Mouse (Mus musculus) forebrain, embryonic 12.5 days (tissue): ENCODE results near the gene Myo9a. TPM values are rescaled to one million over a fixed set of nuclear protein-coding genes. Genes with fewer than 3 reads are reported as not detected.

ENCODE experiments used
- ATAC-seq: fragments of 200-750 bp; cut with Nextera tagmentation; 2 replicates; pipeline ENCODE4 v1.8.0; 2017; ENCODE audit warnings: moderate TSS enrichment; ENCODE audit not compliant: low FRiP score
- H3K27ac ChIP-seq: fragments of 300-500 bp; sonication (generic); 2 replicates; pipeline ENCODE4 v1.5.1; 2016; ENCODE audit warnings: mild to moderate bottlenecking
- H3K27me3 ChIP-seq: fragments of 300-500 bp; sonication (generic); 2 replicates; pipeline ENCODE4 v1.6.1; 2016; ENCODE audit warnings: mild to moderate bottlenecking
- H3K36me3 ChIP-seq: fragments of 300-500 bp; sonication (generic); replicated peaks from 2 replicates; pipeline ENCODE4 v1.6.1; 2016; ENCODE audit warnings: mild to moderate bottlenecking
- H3K4me1 ChIP-seq: fragments of 300-500 bp; sonication (generic); 2 replicates; pipeline ENCODE4 v1.6.1; 2016
- H3K4me2 ChIP-seq: fragments of 300-500 bp; sonication (generic); 2 replicates; pipeline ENCODE4 v1.6.1; 2016; ENCODE audit warnings: mild to moderate bottlenecking, moderate library complexity
- H3K4me3 ChIP-seq: fragments of 300-500 bp; sonication (generic); replicated peaks from 2 replicates; pipeline ENCODE4 v1.5.1; 2016; ENCODE audit warnings: mild to moderate bottlenecking
- H3K9ac ChIP-seq: fragments of 300-500 bp; sonication (generic); 2 replicates; pipeline ENCODE4 v1.6.1; 2016; ENCODE audit warnings: mild to moderate bottlenecking
- H3K9me3 ChIP-seq: fragments of 300-500 bp; sonication (generic); 2 replicates; pipeline ENCODE4 v1.6.1; 2016
- WGBS: fragments of 180-500 bp; shearing (Covaris S2); methylation state at CpG from one replicate; pipeline ENCODE4 v1.1.7; 2016; 5-methylcytosine and 5-hydroxymethylcytosine counted together
- polyA plus RNA-seq: library from polyadenylated mRNA; unstranded; fragments of >200 nt; fragmentation: Nextera tagmentation; extraction: Ambion mirVana; gene quantifications from 2 replicates; pipeline ENCODE4 v1.2.1, GENCODE M21; 2016

Gene Myo9a
- polyA plus RNA-seq, 1 experiment from 2014 or later: 22.7 TPM

DNA sequence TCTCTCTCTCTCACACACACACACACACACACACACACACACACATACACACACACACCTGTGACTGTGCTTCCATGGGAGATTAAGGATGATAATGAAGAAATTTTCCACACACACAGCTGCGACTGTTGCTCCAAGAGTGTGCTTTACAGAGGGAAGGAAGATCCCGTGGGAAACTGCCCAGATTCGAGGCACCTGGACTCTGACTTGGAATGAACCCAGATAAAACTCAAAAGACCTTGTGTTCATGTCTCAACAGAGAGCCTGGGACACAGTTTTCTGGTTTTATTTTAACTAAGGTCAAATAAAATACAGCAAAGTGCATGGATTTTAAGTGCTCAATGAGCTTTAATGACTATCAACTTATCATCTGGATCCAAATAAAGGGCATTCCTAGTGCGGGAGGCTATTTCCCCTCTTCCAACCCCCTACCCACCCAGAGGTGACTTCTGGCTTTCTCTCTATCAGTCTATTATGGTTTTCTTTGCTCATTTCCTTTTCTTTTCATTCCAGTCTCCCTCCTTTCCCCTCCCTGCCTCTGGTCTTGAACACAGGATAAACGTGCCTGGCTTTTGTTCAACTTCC is 191.9 kb downstream of the Myo9a start:
- Histone ChIP-seq H3K9me3 (no peaks in the 10 kb centered on the region), H3K4me1 (no peaks in the 10 kb centered on the region), H3K36me3 (no peaks in the 10 kb centered on the region), H3K4me3 (no peak overlapping the region), H3K27ac (no peak overlapping the region), H3K9ac (no peak overlapping the region), H3K4me2 (no peak overlapping the region), H3K27me3 (no peaks in the 10 kb centered on the region)
- ATAC-seq: no peak
- 67% methylated on average over 5 of the region's 5 CpGs for WGBS

DNA sequence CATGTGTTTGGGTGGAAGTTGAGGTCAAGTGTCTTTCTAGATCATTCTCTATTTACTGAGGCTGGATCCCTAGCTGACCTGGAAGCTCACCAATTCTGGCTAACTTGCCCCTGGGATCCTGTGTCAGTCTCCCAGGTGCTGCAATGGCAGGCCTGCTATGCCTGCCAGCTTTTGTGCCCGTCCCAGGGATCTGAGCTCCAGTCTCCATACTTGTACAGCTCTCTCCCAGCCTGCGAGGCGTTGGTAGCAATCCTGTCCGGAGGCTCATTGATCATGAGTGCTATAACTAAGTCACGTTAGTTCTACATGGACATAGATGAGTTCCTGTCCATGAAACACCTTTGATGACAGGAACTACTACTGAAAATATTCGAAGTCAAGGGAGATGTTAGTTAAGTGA is 193.1 kb downstream of the Myo9a start:
- no peak for ATAC-seq
- H3K4me2 ChIP-seq: no peak overlapping the region
- H3K9me3 ChIP-seq: no peaks in the 10 kb centered on the region
- H3K9ac ChIP-seq: no peak overlapping the region
- H3K27ac ChIP-seq: no peak overlapping the region
- no peaks in the 10 kb centered on the region for H3K27me3 ChIP-seq
- H3K4me1 ChIP-seq: no peaks in the 10 kb centered on the region
- H3K36me3 ChIP-seq: no peaks in the 10 kb centered on the region
- no peak overlapping the region for H3K4me3 ChIP-seq
- 89% methylated on average over 6 of the region's 6 CpGs for WGBS

- Histone ChIP-seq H3K4me2 (no peak overlapping the region), H3K4me3 (no peak overlapping the region), H3K27me3 (no peaks in the 10 kb centered on the region), H3K27ac (no peak overlapping the region), H3K36me3 (no peaks in the 10 kb centered on the region), H3K4me1 (no peaks in the 10 kb centered on the region), H3K9ac (no peak overlapping the region), H3K9me3 (no peaks in the 10 kb centered on the region)
- WGBS: 81% methylated on average over 3 of the region's 3 CpGs
- no peak for ATAC-seq
Observed at GRCm38 (mm10) chr9:59945241-59945640, 194.5 kb downstream of the Myo9a start.

DNA sequence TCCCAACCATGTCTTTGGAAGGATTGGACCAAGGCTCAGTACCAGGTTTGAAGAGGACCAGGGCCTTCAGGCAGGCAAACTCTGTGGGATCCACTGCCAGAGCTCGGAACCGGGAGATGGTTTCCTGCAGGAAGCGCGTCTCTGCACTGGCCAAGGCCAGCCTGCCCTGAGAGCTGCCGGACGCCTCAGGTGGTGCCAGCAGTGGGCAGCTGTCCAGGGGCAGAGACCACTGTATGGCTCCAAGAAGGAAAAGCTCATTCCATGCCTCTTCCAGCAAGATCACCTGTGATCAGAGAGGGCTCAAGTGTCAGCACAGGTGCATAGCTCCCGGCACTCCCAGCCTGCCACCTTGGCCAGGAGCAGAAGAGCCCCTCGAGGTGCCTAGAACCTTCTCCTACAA is 196.6 kb downstream of the Myo9a start:
- Histone ChIP-seq H3K36me3 (no peaks in the 10 kb centered on the region), H3K9ac (no peak overlapping the region), H3K27me3 (no peaks in the 10 kb centered on the region), H3K9me3 (no peaks in the 10 kb centered on the region), H3K4me3 (no peak overlapping the region), H3K4me2 (no peak overlapping the region), H3K27ac (no peak overlapping the region), H3K4me1 (no peaks in the 10 kb centered on the region)
- no peak for ATAC-seq
- 91% methylated on average over 8 of the region's 8 CpGs for WGBS

- Histone ChIP-seq H3K4me3 (no peak overlapping the region), H3K27ac (no peak overlapping the region), H3K27me3 (no peaks in the 10 kb centered on the region), H3K36me3 (no peaks in the 10 kb centered on the region), H3K4me1 (0 out of 2 replicates have a peak, but pooled peaks cover 4% of the 10 kb centered on the region), H3K9me3 (no peaks in the 10 kb centered on the region), H3K4me2 (no peak overlapping the region), H3K9ac (no peak overlapping the region)
- 84% methylated on average over 8 of the region's 8 CpGs for WGBS
- no peak for ATAC-seq
Observed at GRCm38 (mm10) chr9:59948226-59948625, 197.5 kb downstream of the Myo9a start.

DNA sequence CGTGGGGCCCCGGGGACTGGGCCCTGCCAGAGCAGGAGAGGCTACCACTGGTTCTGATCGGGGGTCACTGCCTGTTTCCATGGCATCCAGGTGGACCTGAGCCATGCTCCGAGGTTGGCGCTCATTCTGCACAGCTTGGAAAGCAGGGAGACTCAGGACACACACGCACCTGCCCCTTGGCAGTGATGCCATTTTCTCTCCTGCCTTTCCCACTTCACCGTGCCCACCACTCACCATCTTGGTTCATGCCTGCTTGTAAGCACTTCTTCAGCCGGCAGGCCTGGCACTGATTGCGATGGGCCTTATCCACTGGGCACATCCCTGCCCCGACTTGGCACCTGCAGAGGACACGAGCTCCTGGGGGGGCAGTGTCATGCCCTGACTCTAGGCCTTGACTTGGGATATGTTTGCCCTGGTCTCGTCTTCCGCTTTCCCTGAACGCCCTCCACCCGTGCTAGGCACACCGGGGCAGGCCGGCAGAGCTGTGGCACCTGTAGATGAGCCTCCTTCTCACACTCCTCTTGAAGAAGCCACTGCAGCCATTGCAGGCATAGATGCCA is 198.1 kb downstream of the Myo9a start:
- Histone ChIP-seq H3K4me3 (no peak overlapping the region), H3K9ac (no peak overlapping the region), H3K9me3 (no peaks in the 10 kb centered on the region), H3K36me3 (no peaks in the 10 kb centered on the region), H3K27me3 (no peaks in the 10 kb centered on the region), H3K4me1 (0 out of 2 replicates have a peak, but pooled peaks cover 4% of the 10 kb centered on the region), H3K4me2 (no peak overlapping the region), H3K27ac (no peak overlapping the region)
- no peak for ATAC-seq
- WGBS: 90% methylated on average over 17 of the region's 17 CpGs

DNA sequence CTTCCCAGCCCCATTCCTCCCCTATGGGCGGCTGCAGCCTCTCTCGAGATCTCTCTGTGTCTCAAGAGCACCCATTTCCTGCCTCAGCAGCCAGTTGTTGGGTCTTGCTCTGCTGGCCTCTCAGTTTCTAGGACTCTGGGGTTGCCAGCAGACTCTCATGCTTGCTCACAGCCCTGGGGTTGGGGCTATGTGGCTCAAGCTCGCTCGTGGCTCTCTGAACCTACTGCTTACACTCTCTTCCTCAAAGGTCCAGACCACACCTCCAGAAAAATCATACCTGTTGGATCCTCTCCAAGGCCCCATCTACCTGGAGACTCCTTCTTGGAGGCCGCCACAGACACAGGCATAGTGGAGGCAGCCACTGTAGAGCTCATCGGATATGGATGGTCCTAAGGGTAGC is 198.8 kb downstream of the Myo9a start:
- H3K9ac ChIP-seq: no peak overlapping the region
- H3K4me3 ChIP-seq: no peak overlapping the region
- 0 out of 2 replicates have a peak, but pooled peaks cover 4% of the 10 kb centered on the region for H3K4me1 ChIP-seq
- no peak overlapping the region for H3K27ac ChIP-seq
- 89% methylated on average over 6 of the region's 6 CpGs for WGBS
- no peaks in the 10 kb centered on the region for H3K27me3 ChIP-seq
- H3K36me3 ChIP-seq: no peaks in the 10 kb centered on the region
- no peak for ATAC-seq
- no peaks in the 10 kb centered on the region for H3K9me3 ChIP-seq
- no peak overlapping the region for H3K4me2 ChIP-seq

DNA sequence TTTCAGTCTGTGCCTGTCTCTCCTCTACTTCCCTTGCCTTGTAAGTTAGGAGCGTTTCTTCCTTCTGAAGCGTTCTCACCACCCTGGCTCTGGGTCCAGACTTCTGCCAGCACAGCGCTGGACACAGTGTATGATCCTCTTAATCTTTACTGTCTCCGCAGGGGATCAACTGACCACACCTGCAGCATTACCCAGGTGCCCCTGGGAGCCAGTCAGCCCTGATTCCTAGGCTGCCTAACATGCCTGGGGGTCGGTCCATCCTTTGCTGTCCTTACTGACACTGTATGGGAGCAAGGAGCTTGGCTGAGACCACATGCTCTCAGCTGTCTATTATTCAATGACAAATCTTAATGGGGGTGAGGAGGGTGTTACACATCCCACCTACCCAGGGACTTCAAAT is 199.3 kb downstream of the Myo9a start:
- Histone ChIP-seq H3K4me2 (no peak overlapping the region), H3K4me3 (no peak overlapping the region), H3K36me3 (no peaks in the 10 kb centered on the region), H3K9me3 (no peaks in the 10 kb centered on the region), H3K4me1 (0 out of 2 replicates have a peak, but pooled peaks cover 4% of the 10 kb centered on the region), H3K27me3 (no peaks in the 10 kb centered on the region), H3K9ac (no peak overlapping the region), H3K27ac (no peak overlapping the region)
- no peak for ATAC-seq
- 90% methylated on average over 5 of the region's 5 CpGs for WGBS

DNA sequence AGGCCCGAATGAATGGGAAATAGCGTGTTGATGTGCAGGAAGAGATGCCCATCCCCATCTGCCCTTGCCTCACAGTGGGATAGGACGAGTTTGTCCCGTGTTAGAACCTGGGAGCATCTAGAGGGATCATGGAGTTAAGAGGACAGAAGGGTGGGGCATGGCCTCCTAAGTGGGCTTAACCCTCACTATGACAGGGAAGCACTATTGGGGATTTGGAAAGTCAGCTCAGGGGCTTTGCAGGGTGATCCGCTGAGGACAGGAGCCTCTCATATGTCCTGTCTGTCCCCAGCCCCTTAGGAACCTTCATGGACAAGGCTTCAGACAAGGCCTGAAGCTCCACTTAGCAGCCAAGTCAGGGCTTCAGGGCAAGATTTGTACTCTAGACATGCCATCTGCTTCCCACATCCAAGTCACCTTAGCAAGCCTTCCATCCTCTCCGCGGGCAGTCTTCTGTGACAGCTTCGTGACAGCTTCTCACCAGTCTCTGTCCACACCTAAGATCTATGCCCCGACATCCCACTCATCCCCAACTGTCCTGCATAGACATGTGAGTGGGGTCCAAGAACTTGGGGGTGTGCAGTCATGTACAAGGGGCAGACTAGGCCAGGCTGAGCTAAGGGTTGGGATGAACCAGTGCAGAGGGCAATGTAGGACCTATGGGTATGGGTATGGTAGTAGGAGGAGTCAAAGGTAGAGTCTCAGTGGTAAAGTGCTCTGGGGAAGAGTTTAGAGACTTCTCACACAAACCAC is 200.5 kb downstream of the Myo9a start:
- 0 out of 2 replicates have a peak, but pooled peaks cover 4% of the 10 kb centered on the region for H3K4me1 ChIP-seq
- no peak overlapping the region for H3K4me3 ChIP-seq
- H3K27me3 ChIP-seq: no peaks in the 10 kb centered on the region
- 90% methylated on average over 9 of the region's 9 CpGs for WGBS
- ATAC-seq: no peak
- H3K36me3 ChIP-seq: no peaks in the 10 kb centered on the region
- H3K27ac ChIP-seq: no peak overlapping the region
- H3K9ac ChIP-seq: no peak overlapping the region
- no peaks in the 10 kb centered on the region for H3K9me3 ChIP-seq
- no peak overlapping the region for H3K4me2 ChIP-seq

GRCm38 (mm10) chr9:59951943-59952342 is 201.2 kb downstream of the Myo9a start:
- H3K4me3 ChIP-seq: no peak overlapping the region
- no peak overlapping the region for H3K9ac ChIP-seq
- 0 out of 2 replicates have a peak, but pooled peaks cover 4% of the 10 kb centered on the region for H3K4me1 ChIP-seq
- no peaks in the 10 kb centered on the region for H3K9me3 ChIP-seq
- H3K36me3 ChIP-seq: no peaks in the 10 kb centered on the region
- H3K4me2 ChIP-seq: no peak overlapping the region
- H3K27ac ChIP-seq: no peak overlapping the region
- ATAC-seq: no peak
- no peaks in the 10 kb centered on the region for H3K27me3 ChIP-seq
- 91% methylated on average over 4 of the region's 4 CpGs for WGBS

DNA sequence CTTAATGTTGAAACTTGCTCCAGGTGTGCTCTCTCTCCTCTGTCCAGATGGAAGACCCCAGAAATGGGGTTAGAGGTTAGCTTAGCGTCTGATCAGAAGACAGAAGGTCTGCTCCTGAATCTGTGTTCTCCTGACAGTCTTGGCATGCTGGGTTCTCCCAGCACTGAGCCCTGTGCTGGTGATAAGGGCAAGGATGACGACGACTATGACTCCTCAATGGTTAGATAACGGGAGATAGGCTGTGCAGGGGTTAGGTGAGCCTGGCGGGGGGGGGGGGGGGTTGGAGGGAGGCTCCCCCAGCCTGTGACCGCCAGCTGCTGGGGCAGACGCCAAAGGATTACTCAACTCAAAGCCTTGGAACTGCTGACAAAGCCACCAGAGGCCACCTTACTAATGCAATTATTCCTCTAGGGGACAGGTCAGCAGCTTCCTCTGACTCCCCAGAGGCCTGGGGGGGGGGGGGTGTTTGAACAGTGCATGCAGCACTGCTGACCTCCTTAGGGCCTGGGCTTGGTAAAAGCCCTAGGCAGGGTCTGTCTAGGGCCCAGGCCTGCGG is 201.9 kb downstream of the Myo9a start:
- H3K36me3 ChIP-seq: no peaks in the 10 kb centered on the region
- no peak overlapping the region for H3K4me2 ChIP-seq
- no peak overlapping the region for H3K9ac ChIP-seq
- 62% methylated on average over 8 of the region's 8 CpGs for WGBS
- no peaks in the 10 kb centered on the region for H3K9me3 ChIP-seq
- no peaks in the 10 kb centered on the region for H3K27me3 ChIP-seq
- no peak for ATAC-seq
- no peak overlapping the region for H3K27ac ChIP-seq
- H3K4me1 ChIP-seq: 0 out of 2 replicates have a peak, but pooled peaks cover 4% of the 10 kb centered on the region
- H3K4me3 ChIP-seq: no peak overlapping the region

GRCm38 (mm10) chr9:59953556-59953955 is 202.9 kb downstream of the Myo9a start:
- Histone ChIP-seq H3K4me2 (no peak overlapping the region), H3K4me1 (0 out of 2 replicates have a peak, but pooled peaks cover 4% of the 10 kb centered on the region), H3K36me3 (no peaks in the 10 kb centered on the region), H3K9me3 (no peaks in the 10 kb centered on the region), H3K4me3 (no peak overlapping the region), H3K27me3 (no peaks in the 10 kb centered on the region), H3K27ac (no peak overlapping the region), H3K9ac (no peak overlapping the region)
- WGBS: 82% methylated on average over 7 of the region's 7 CpGs
- no peak for ATAC-seq
